8 mouse cellular contexts compared by ENCODE assay signal in the genomic region with DNA sequence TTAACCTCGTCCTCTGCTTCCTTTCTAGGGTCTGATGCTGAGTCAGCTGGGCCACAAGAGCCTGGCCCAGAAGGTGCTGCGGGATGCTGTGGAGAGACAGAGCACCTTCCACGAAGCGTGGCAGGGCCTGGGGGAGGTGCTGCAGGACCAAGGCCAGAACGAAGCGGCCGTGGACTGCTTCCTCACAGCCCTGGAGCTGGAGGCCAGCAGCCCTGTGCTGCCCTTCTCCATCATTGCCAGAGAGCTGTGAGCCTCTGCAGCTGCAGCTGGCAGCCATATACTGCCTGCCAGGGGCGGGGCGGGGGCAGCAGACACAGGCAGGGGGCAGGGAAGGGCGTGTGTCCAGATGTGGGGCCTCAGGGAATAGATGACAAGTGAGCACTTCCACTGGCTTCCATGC. TPM values are rescaled to one million over a fixed set of nuclear protein-coding genes. Genes with fewer than 3 reads are reported as not detected.
DNase-seq lines count a peak whose midpoint lies in the region; ATAC-seq and TF ChIP-seq lines count a peak whose summit lies in the region.
"Had no signal": no experiment of that assay in that cellular context is flagged by ENCODE, and none has a peak within 500 bp of the region (broad histone marks: within the 10 kb centered on the region; RNA-seq: fewer than 3 reads in every experiment).

No protein-coding gene starts in this region.

- peak overlapping the region; percentile 51; the same call in 1 of the 2 replicates for H3K27ac ChIP-seq in lung, embryonic 14.5 days (ENCODE audit: low read depth)
- 0 out of 2 replicates have a peak overlapping the region, but pooled peaks have one; percentile 40 for H3K27ac ChIP-seq in forebrain, embryonic 14.5 days (ENCODE audit: low read depth, low read length)
- H3K27ac ChIP-seq in intestine, embryonic 15.5 days, result peak overlapping the region; percentile 29; the same call in 1 of the 2 replicates
- H3K27ac ChIP-seq in neural tube, embryonic 15.5 days (replicated peaks), result peak overlapping the region; percentile 80

- H3K4me2 ChIP-seq in lung, embryonic 14.5 days, result no peak overlapping the region
- H3K4me2 ChIP-seq in forebrain, embryonic 14.5 days (ENCODE audit: low read length), result no peak overlapping the region
- H3K4me2 ChIP-seq in intestine, embryonic 15.5 days (replicated peaks), result no peak overlapping the region
- H3K4me2 ChIP-seq in neural tube, embryonic 15.5 days, result no peak overlapping the region

- no peak for TF ChIP-seq CTCF in lung, embryonic 14.5 days (IDR thresholded peaks at IDR 0.05; ENCODE audit: low read depth)

- peak; percentile 52 for DNase-seq in lung, embryonic 14.5 days
- no peak for DNase-seq in lung, postnatal 14 days
- no peak for DNase-seq in forebrain, embryonic 14.5 days (ENCODE audit: low spot score)
- DNase-seq in cerebellum, postnatal 25 days, result no peak
- DNase-seq in spleen, postnatal 4 days (ENCODE audit: low spot score in 2 of 2), result no peak
- DNase-seq: thymus, adult 2 months had no signal

- H3K4me1 ChIP-seq in lung, embryonic 14.5 days (ENCODE audit: insufficient read depth), result peaks cover 21% of the 10 kb centered on the region
- H3K4me1 ChIP-seq in forebrain, embryonic 14.5 days (ENCODE audit: control insufficient read depth, insufficient read depth, low read length), result peaks cover 19% of the 10 kb centered on the region
- H3K4me1 ChIP-seq in intestine, embryonic 15.5 days (replicated peaks), result peaks cover 49% of the 10 kb centered on the region
- H3K4me1 ChIP-seq in neural tube, embryonic 15.5 days, result peaks cover 47% of the 10 kb centered on the region

- peak; percentile 23 for ATAC-seq in lung, embryonic 14.5 days (ENCODE audit: insufficient read depth)
- no peak for ATAC-seq in forebrain, embryonic 14.5 days
- ATAC-seq in intestine, embryonic 15.5 days, result 0 out of 2 replicates have a peak, but pooled peaks have one; percentile 5
- 0 out of 2 replicates have a peak, but pooled peaks have one; percentile 15 for ATAC-seq in neural tube, embryonic 15.5 days (ENCODE audit: low FRiP score)

- no peaks in the 10 kb centered on the region for H3K9me3 ChIP-seq in lung, embryonic 14.5 days (ENCODE audit: low read depth, low read length)
- no peaks in the 10 kb centered on the region for H3K9me3 ChIP-seq in forebrain, embryonic 14.5 days (replicated peaks; ENCODE audit: control insufficient read depth, low read length)
- H3K9me3 ChIP-seq in intestine, embryonic 15.5 days, result no peaks in the 10 kb centered on the region
- H3K9me3 ChIP-seq in neural tube, embryonic 15.5 days (replicated peaks), result no peaks in the 10 kb centered on the region

- no peak overlapping the region for H3K4me3 ChIP-seq in lung, embryonic 14.5 days (ENCODE audit: low read depth, low read length)
- no peak overlapping the region for H3K4me3 ChIP-seq in forebrain, embryonic 14.5 days (ENCODE audit: low read depth, low read length)
- H3K4me3 ChIP-seq in intestine, embryonic 15.5 days (replicated peaks), result no peak overlapping the region
- H3K4me3 ChIP-seq in neural tube, embryonic 15.5 days (replicated peaks), result no peak overlapping the region

- H3K9ac ChIP-seq in lung, embryonic 14.5 days, result no peak overlapping the region
- H3K9ac ChIP-seq in forebrain, embryonic 14.5 days (ENCODE audit: low read length), result no peak overlapping the region
- peak overlapping the region; percentile 5; the same call in 1 of the 2 replicates for H3K9ac ChIP-seq in intestine, embryonic 15.5 days
- H3K9ac ChIP-seq in neural tube, embryonic 15.5 days (replicated peaks), result no peak overlapping the region

- 39% methylated on average over 10 of the region's 10 CpGs for WGBS in lung, embryonic 14.5 days
- WGBS in forebrain, embryonic 14.5 days, result 70% methylated on average over 10 of the region's 10 CpGs
- WGBS in intestine, embryonic 15.5 days, result 42% methylated on average over 10 of the region's 10 CpGs
- 44% methylated on average over 10 of the region's 10 CpGs for WGBS in neural tube, embryonic 15.5 days

- no peaks in the 10 kb centered on the region for H3K36me3 ChIP-seq in lung, embryonic 14.5 days (ENCODE audit: insufficient read depth)
- no peaks in the 10 kb centered on the region for H3K36me3 ChIP-seq in forebrain, embryonic 14.5 days (ENCODE audit: control insufficient read depth, insufficient read depth, low read length)
- H3K36me3 ChIP-seq in intestine, embryonic 15.5 days, result no peaks in the 10 kb centered on the region
- H3K36me3 ChIP-seq in neural tube, embryonic 15.5 days, result no peaks in the 10 kb centered on the region

- H3K27me3 ChIP-seq in lung, embryonic 14.5 days (ENCODE audit: insufficient read depth, low read length), result no peaks in the 10 kb centered on the region
- no peaks in the 10 kb centered on the region for H3K27me3 ChIP-seq in forebrain, embryonic 14.5 days (replicated peaks; ENCODE audit: control insufficient read depth, insufficient read depth, low read length)
- no peaks in the 10 kb centered on the region for H3K27me3 ChIP-seq in intestine, embryonic 15.5 days (replicated peaks)
- no peaks in the 10 kb centered on the region for H3K27me3 ChIP-seq in neural tube, embryonic 15.5 days (replicated peaks)

RNA-seq across cellular contexts. Expression of gene Stpg4, which starts 47.7 kb away (rescaled TPM):
- polyA plus RNA-seq in lung, embryonic 14.5 days (2014; fragmentation: Nextera tagmentation; extraction: Ambion mirVana), result not detected in 2 replicates
- polyA plus RNA-seq in forebrain, embryonic 14.5 days (2014; fragmentation: Nextera tagmentation; extraction: Ambion mirVana), result not detected in 2 replicates
- not detected in 2 replicates for polyA plus RNA-seq in intestine, embryonic 15.5 days (2015; fragmentation: Nextera tagmentation; extraction: Ambion mirVana)
- 0.26 TPM in 1 of 2 replicates, not detected in the other for polyA plus RNA-seq in neural tube, embryonic 15.5 days (2015; fragmentation: Nextera tagmentation; extraction: Ambion mirVana)

Comparison
In these comparisons a context has a peak if more than half of its experiments do, and no peak if none do; other contexts are left out.
1. H3K27ac ChIP-seq: peak in every context shown above with its lines; median percentile 80 in neural tube, embryonic 15.5 days; 51 in lung, embryonic 14.5 days; 40 in forebrain, embryonic 14.5 days; 29 in intestine, embryonic 15.5 days.